Mouse (Mus musculus) heart, postnatal 0 days (tissue): ENCODE results near the gene Gm44965.

Experiments
- CTCF ChIP-seq: IDR thresholded peaks from 2 replicates; pipeline ENCODE4 v1.5.1; 2016; ENCODE audit warnings: antibody characterized with exemption, control low read depth, low read depth
- EP300 ChIP-seq: IDR thresholded peaks from 2 replicates; pipeline ENCODE4 v1.6.1; 2016; ENCODE audit warnings: antibody characterized with exemption, low read depth

- TF ChIP-seq EP300 (no peak), CTCF (no peak)
Observed at GRCm38 (mm10) chr6:48609512-48609911, 15.8 kb downstream of the Gm44965 start.
